Mouse (Mus musculus): ENCODE results near the gene A4galt. TPM values are rescaled to one million over a fixed set of nuclear protein-coding genes. Genes with fewer than 3 reads are reported as not detected.
"Not testable (repeated sequence)": the region's sequence is repeated elsewhere in the genome, so short reads cannot be mapped to it uniquely, and the experiment has no call there.

The A4galt gene
- polyA plus RNA-seq, 1 experiment from 2014 or later = 0.77 TPM

DNA sequence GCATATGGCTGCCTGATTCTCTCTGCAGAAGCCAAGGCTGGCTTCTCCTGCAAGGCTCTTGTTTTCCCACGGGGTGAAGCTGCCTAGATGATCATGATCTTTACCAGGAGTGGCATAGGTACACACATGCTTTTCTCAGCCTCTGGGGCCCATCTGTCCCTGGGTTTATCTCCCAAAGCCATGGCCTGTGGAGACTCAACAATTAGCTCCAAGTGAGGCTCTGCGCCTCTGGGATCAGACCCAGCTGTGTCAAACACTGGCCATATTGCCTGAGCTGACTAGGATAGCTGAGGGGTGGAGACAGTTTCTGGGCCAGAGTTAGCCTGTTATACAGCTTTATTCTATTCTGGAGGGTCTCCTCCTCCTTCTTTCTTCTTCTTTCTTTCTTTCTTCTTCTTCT lies 39.3 kb upstream of the A4galt start:
- no peaks in the 10 kb centered on the region for H3K27me3 ChIP-seq (replicated peaks; ENCODE audit: low read depth, poor library complexity, severe bottlenecking)
- H3K36me3 ChIP-seq (replicated peaks) = no peaks in the 10 kb centered on the region
- H3K4me3 ChIP-seq = no peak overlapping the region
- WGBS = 84% methylated on average over 2 of the region's 2 CpGs
- H3K4me1 ChIP-seq = peaks cover 24% of the 10 kb centered on the region
- no peak overlapping the region for H3K27ac ChIP-seq (replicated peaks)
- no peak for DNase-seq (ENCODE audit: low spot score)
- H3K9me3 ChIP-seq = no peaks in the 10 kb centered on the region

- no peaks in the 10 kb centered on the region for H3K9me3 ChIP-seq
- no peak overlapping the region for H3K27ac ChIP-seq (replicated peaks)
- no peaks in the 10 kb centered on the region for H3K27me3 ChIP-seq (replicated peaks; ENCODE audit: low read depth, poor library complexity, severe bottlenecking)
- 90% methylated on average over 8 of the region's 8 CpGs for WGBS
- no peak overlapping the region for H3K4me3 ChIP-seq
- H3K36me3 ChIP-seq (replicated peaks) = no peaks in the 10 kb centered on the region
- H3K4me1 ChIP-seq = 0 out of 2 replicates have a peak, but pooled peaks cover 4% of the 10 kb centered on the region
- DNase-seq (ENCODE audit: low spot score) = no peak
Observed at GRCm38 (mm10) chr15:83284828-83285227, 33.3 kb upstream of the A4galt start.

GRCm38 (mm10) chr15:83282397-83282796 lies 30.8 kb upstream of the A4galt start:
- 72% methylated on average over 5 of the region's 5 CpGs for WGBS
- H3K4me3 ChIP-seq = no peak overlapping the region
- H3K27me3 ChIP-seq (replicated peaks; ENCODE audit: low read depth, poor library complexity, severe bottlenecking) = no peaks in the 10 kb centered on the region
- no peak overlapping the region for H3K27ac ChIP-seq (replicated peaks)
- H3K36me3 ChIP-seq (replicated peaks) = no peaks in the 10 kb centered on the region
- DNase-seq (ENCODE audit: low spot score) = no peak
- no peaks in the 10 kb centered on the region for H3K4me1 ChIP-seq
- no peaks in the 10 kb centered on the region for H3K9me3 ChIP-seq

DNA sequence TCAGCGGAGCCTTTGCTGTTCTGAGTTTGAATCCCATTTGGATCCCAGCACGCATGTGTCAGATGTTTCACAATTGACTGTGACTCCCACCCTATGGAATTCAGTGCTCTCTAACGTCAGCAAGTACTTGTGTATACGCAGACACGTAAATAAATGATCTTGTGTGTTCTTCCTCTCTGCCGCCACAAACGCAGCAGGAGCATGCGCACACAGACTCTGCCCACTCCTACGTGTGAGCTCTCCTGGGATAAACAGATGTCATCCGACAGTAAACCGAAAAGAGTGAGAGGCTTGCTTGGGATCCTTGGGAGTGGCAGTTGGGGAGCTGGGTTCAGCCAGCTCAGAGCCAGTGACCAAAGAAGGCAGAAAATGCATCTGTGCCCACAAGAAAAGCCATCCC lies 29.7 kb upstream of the A4galt start:
- no peak for DNase-seq (ENCODE audit: low spot score)
- WGBS = 80% methylated on average over 11 of the region's 11 CpGs
- Histone ChIP-seq H3K4me3 (no peak overlapping the region), H3K4me1 (no peaks in the 10 kb centered on the region), H3K27ac (replicated peaks) (no peak overlapping the region), H3K9me3 (no peaks in the 10 kb centered on the region), H3K36me3 (replicated peaks) (no peaks in the 10 kb centered on the region), H3K27me3 (replicated peaks; ENCODE audit: low read depth, poor library complexity, severe bottlenecking) (no peaks in the 10 kb centered on the region)

DNA sequence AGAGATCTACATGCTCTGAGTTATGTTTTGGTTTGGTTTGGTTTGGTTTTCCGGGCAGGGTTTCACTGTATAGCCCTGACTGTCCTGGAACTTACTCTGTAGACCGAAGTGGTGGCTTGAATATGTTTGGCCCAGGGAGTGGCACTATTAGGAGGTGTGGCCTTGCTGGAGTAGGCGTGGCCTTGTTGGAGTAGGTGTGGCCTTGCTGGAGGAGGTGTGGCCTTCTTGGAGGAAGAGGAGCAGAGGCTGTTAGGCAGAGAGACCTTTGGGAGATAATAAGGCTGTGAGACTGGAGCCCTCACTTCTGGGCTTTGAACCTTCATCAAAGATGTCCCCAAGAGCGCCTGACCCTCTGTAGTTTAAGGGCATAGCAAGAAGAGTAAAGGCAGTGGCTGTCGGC lies 27.0 kb upstream of the A4galt start:
- 87% methylated on average over 5 of the region's 5 CpGs for WGBS
- H3K4me3 ChIP-seq = no peak overlapping the region
- DNase-seq (ENCODE audit: low spot score) = no peak

DNA sequence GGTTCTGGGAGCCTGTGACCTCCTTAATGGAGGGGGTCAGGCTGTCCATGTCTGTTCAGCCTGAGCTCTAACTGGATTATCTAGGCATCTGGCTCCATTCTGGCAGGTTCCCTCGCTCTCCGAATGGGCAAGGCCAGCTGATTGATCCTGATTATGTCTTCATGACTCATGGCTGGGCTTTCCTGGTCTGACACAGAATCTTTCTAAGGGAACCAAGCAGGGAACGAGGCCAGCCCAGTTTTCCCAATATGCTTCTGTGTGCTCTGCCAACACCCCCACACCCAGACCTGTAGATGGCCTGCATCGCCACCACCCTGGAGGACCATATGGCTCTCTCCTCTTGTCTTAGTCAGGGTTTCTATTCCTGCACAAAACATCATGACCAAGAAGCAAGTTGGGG lies 25.9 kb upstream of the A4galt start:
- 82% methylated on average over 4 of the region's 4 CpGs for WGBS
- no peak for DNase-seq (ENCODE audit: low spot score)
- no peak overlapping the region for H3K4me3 ChIP-seq
- no peaks in the 10 kb centered on the region; the same call in 1 of the 2 replicates for H3K4me1 ChIP-seq
- no peaks in the 10 kb centered on the region for H3K36me3 ChIP-seq (replicated peaks)
- no peak overlapping the region for H3K27ac ChIP-seq (replicated peaks)
- no peaks in the 10 kb centered on the region for H3K27me3 ChIP-seq (replicated peaks; ENCODE audit: low read depth, poor library complexity, severe bottlenecking)
- no peaks in the 10 kb centered on the region for H3K9me3 ChIP-seq

More for the DNA sequence above, 27.0 kb upstream of the A4galt start:
- Histone ChIP-seq H3K4me1 (no peaks in the 10 kb centered on the region), H3K9me3 (no peaks in the 10 kb centered on the region), H3K27ac (replicated peaks) (no peak overlapping the region), H3K36me3 (replicated peaks) (no peaks in the 10 kb centered on the region), H3K27me3 (replicated peaks; ENCODE audit: low read depth, poor library complexity, severe bottlenecking) (no peaks in the 10 kb centered on the region)

GRCm38 (mm10) chr15:83274237-83274636 lies 22.7 kb upstream of the A4galt start:
- DNase-seq (ENCODE audit: low spot score); H3K27ac ChIP-seq (replicated peaks); H3K4me3 ChIP-seq; H3K9me3 ChIP-seq; H3K27me3 ChIP-seq (replicated peaks; ENCODE audit: low read depth, poor library complexity, severe bottlenecking); H3K4me1 ChIP-seq; H3K36me3 ChIP-seq (replicated peaks): not testable (repeated sequence)

GRCm38 (mm10) chr15:83273017-83273416 lies 21.4 kb upstream of the A4galt start:
- Histone ChIP-seq H3K27me3 (replicated peaks; ENCODE audit: low read depth, poor library complexity, severe bottlenecking) (no peaks in the 10 kb centered on the region), H3K4me1 (no peaks in the 10 kb centered on the region; the same call in 1 of the 2 replicates), H3K4me3 (no peak overlapping the region), H3K27ac (replicated peaks) (no peak overlapping the region), H3K36me3 (replicated peaks) (no peaks in the 10 kb centered on the region), H3K9me3 (no peaks in the 10 kb centered on the region)
- DNase-seq (ENCODE audit: low spot score) = no peak
- WGBS = 95% methylated on average over 2 of the region's 2 CpGs

- H3K27ac ChIP-seq (replicated peaks); H3K27me3 ChIP-seq (replicated peaks; ENCODE audit: low read depth, poor library complexity, severe bottlenecking); DNase-seq (ENCODE audit: low spot score); H3K4me3 ChIP-seq; H3K9me3 ChIP-seq; H3K36me3 ChIP-seq (replicated peaks); H3K4me1 ChIP-seq: not testable (repeated sequence)
- 22% methylated on average over 9 of the region's 9 CpGs for WGBS
Observed at GRCm38 (mm10) chr15:83271221-83271620, 19.6 kb upstream of the A4galt start.

DNA sequence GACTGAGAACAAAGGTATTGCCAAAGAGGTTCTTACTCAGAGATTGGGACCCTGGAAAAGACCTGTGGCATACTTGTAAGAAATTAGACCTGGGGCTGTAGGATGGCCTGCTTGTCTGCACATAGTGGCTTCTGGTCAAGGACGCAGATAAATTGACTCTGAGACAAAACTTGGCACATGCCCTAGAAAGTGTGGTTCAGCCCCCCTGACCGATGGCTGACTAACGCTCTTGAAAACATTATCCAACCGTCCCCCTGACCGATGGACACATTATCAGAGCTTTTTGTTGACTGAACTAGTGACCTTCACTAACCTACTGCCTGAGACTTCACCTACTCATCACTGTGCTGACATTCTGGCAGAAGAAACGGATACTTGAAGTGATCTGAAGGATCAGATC lies 18.4 kb upstream of the A4galt start:
- DNase-seq (ENCODE audit: low spot score); H3K4me3 ChIP-seq; H3K4me1 ChIP-seq; H3K36me3 ChIP-seq (replicated peaks); H3K27ac ChIP-seq (replicated peaks); H3K9me3 ChIP-seq; H3K27me3 ChIP-seq (replicated peaks; ENCODE audit: low read depth, poor library complexity, severe bottlenecking): not testable (repeated sequence)
- WGBS = 90% methylated on average over 6 of the region's 6 CpGs

GRCm38 (mm10) chr15:83268428-83268827 lies 16.9 kb upstream of the A4galt start:
- H3K36me3 ChIP-seq (replicated peaks); DNase-seq (ENCODE audit: low spot score): not testable (repeated sequence)
- 63% methylated on average over 7 of the region's 7 CpGs for whole genome bisulfite sequencing

DNA sequence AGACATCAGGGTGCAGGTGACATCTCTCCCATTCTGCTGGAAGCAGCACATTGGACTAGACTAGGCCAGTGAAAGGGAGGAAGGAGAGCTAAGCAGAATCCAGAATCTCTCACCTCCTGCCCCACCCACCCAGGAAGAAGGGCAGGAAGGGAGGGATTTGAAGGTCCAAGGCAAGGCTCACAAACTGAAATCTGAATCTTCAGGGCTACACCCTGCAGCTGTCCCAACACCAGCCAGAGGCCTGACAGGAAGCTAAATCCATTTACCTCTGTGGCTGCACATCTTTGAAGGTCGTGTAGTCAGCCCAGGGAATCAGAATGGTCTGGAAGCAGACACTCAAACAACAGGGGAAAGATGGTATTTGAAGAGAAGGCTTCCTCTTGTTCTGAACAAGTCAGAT lies 13.7 kb upstream of the A4galt start:
- Histone ChIP-seq H3K36me3 (replicated peaks) (no peaks in the 10 kb centered on the region), H3K4me1 (0 out of 2 replicates have a peak, but pooled peaks cover 5% of the 10 kb centered on the region), H3K27ac (replicated peaks) (no peak overlapping the region), H3K9me3 (no peaks in the 10 kb centered on the region), H3K4me3 (no peak overlapping the region), H3K27me3 (replicated peaks; ENCODE audit: low read depth, poor library complexity, severe bottlenecking) (no peaks in the 10 kb centered on the region)
- 22% methylated on average over 1 of the region's 1 CpGs for WGBS
- DNase-seq (ENCODE audit: low spot score) = no peak

More at GRCm38 (mm10) chr15:83268428-83268827, 16.9 kb upstream of the A4galt start:
- not testable (repeated sequence) for H3K9me3 ChIP-seq; H3K4me3 ChIP-seq; H3K27ac ChIP-seq (replicated peaks); H3K4me1 ChIP-seq; H3K27me3 ChIP-seq (replicated peaks; ENCODE audit: low read depth, poor library complexity, severe bottlenecking)

DNA sequence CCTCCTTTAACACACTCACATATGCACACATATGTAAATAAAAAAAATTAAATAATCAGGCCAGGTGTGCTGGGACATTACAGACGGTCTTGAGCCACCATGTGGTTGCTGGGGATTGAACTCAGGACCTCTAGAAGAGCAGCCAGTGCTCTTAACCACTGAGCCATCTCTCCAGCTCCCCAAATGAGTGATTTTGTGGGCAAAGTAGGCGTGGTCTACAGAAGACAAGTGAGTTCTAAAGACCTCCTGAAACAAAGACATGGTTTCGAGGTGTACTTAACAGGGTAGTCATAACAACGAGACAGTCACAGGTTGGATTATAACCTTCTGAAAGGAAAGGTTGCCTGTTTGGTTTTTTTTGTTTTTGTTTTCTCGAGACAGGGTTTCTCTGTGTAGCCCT lies 11.8 kb upstream of the A4galt start:
- DNase-seq (ENCODE audit: low spot score) = no peak
- Histone ChIP-seq H3K27ac (replicated peaks) (no peak overlapping the region), H3K4me3 (no peak overlapping the region), H3K4me1 (0 out of 2 replicates have a peak, but pooled peaks cover 5% of the 10 kb centered on the region), H3K36me3 (replicated peaks) (no peaks in the 10 kb centered on the region), H3K9me3 (no peaks in the 10 kb centered on the region), H3K27me3 (replicated peaks; ENCODE audit: low read depth, poor library complexity, severe bottlenecking) (no peaks in the 10 kb centered on the region)
- WGBS = 78% methylated on average over 5 of the region's 5 CpGs

- no peak overlapping the region for H3K4me3 ChIP-seq
- H3K27ac ChIP-seq (replicated peaks) = no peak overlapping the region
- no peak for DNase-seq (ENCODE audit: low spot score)
- 87% methylated on average over 13 of the region's 13 CpGs for WGBS
- no peaks in the 10 kb centered on the region for H3K9me3 ChIP-seq
- no peaks in the 10 kb centered on the region for H3K4me1 ChIP-seq
- H3K36me3 ChIP-seq (replicated peaks) = no peaks in the 10 kb centered on the region
- H3K27me3 ChIP-seq (replicated peaks; ENCODE audit: low read depth, poor library complexity, severe bottlenecking) = peaks cover 7% of the 10 kb centered on the region
Observed at GRCm38 (mm10) chr15:83257906-83258305, 6.3 kb upstream of the A4galt start.

All from embryonic facial prominence, embryonic 10.5 days (tissue).